Mouse (Mus musculus) megakaryocyte, embryonic 14.5 days (primary cell): Measurements from ENCODE around the gene Igf2bp1.

ENCODE experiments used
- FLI1 ChIP-seq: IDR thresholded peaks from 2 replicates; pipeline ENCODE4 v1.6.1; 2012; ENCODE audit warnings: low read length, inconsistent platforms, mixed read lengths
- GATA1 ChIP-seq: IDR thresholded peaks from 3 replicates; pipeline ENCODE4 v1.6.1; 2012; ENCODE audit warnings: mixed read lengths, low read length, inconsistent platforms, borderline replicate concordance

DNA sequence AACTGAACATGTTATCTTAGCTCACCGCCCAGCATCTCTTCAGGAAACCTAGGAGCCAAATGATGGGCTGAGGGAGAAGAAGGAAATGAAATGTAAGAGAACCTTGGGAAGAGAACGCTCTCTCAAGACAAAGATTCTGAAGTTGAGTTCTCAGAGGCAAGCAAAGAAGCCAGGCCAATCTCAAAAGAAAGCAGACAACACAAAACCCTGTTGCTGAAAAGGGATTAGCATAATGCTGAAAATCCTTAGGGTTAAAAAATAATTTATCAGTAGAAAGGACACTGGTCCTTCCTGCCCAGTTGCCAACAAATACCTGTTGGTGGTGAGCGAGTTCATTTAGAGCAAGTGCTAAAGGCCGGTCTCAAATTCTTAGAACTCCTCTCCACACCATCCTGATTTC lies 15.3 kb downstream of the Igf2bp1 start:
- TF ChIP-seq GATA1, result no peak
- TF ChIP-seq FLI1, result no peak
